ENCODE assay signal across 10 mouse cellular contexts in genomic region chr16:29977711-29978110, GRCm38 (mm10).
DNase-seq lines count a peak whose midpoint lies in the region; ATAC-seq lines count a peak whose summit lies in the region.
"Had no signal": no experiment of that assay in that cellular context is flagged by ENCODE, and none has a peak within 500 bp of the region (broad histone marks: within the 10 kb centered on the region; RNA-seq: fewer than 3 reads in every experiment).

No protein-coding gene starts in this region.

- no peak overlapping the region for H3K27ac ChIP-seq in heart, embryonic 16.5 days (ENCODE audit: low read length)
- H3K27ac ChIP-seq in forebrain, embryonic 13.5 days = no peak overlapping the region
- H3K27ac ChIP-seq in midbrain, embryonic 11.5 days (ENCODE audit: low read depth, low read length) = no peak overlapping the region
- H3K27ac ChIP-seq: liver, embryonic 15.5 days had no signal

- no peaks in the 10 kb centered on the region for H3K4me1 ChIP-seq in heart, embryonic 16.5 days (ENCODE audit: control insufficient read depth, insufficient read depth, low read length)
- H3K4me1 ChIP-seq in forebrain, embryonic 13.5 days = 0 out of 2 replicates have a peak, but pooled peaks cover 6% of the 10 kb centered on the region
- H3K4me1 ChIP-seq in midbrain, embryonic 11.5 days (ENCODE audit: control insufficient read depth, insufficient read depth, low read length) = peaks cover under 1% of the 10 kb centered on the region; the same call in 1 of the 2 replicates

- WGBS in heart, embryonic 16.5 days = 60% methylated on average over 8 of the region's 8 CpGs
- WGBS in forebrain, embryonic 13.5 days = 60% methylated on average over 8 of the region's 8 CpGs
- WGBS in midbrain, embryonic 11.5 days = 69% methylated on average over 8 of the region's 8 CpGs

- DNase-seq in heart, postnatal 10 days = no peak
- DNase-seq in 416B (ENCODE audit: low read depth) = peak; percentile 8
- DNase-seq in kidney, postnatal 36 days = no peak
- no peak for DNase-seq in midbrain, embryonic 11.5 days (ENCODE audit: low spot score, missing footprints)
- DNase-seq: kidney, adult 2 months had no signal

- H3K9ac ChIP-seq in heart, embryonic 16.5 days (ENCODE audit: low read length) = no peak overlapping the region
- H3K9ac ChIP-seq in forebrain, embryonic 13.5 days = no peak overlapping the region
- no peak overlapping the region; the same call in 1 of the 2 replicates for H3K9ac ChIP-seq in midbrain, embryonic 11.5 days (ENCODE audit: low read length)
- H3K9ac ChIP-seq: liver, embryonic 15.5 days had no signal

- no peak overlapping the region for H3K4me2 ChIP-seq in heart, embryonic 16.5 days (ENCODE audit: low read depth, low read length)
- H3K4me2 ChIP-seq in forebrain, embryonic 13.5 days = no peak overlapping the region
- no peak overlapping the region for H3K4me2 ChIP-seq in midbrain, embryonic 11.5 days
- H3K4me2 ChIP-seq: liver, embryonic 15.5 days had no signal

- H3K9me3 ChIP-seq in heart, embryonic 16.5 days (replicated peaks; ENCODE audit: control insufficient read depth, low read length) = no peaks in the 10 kb centered on the region
- H3K9me3 ChIP-seq in forebrain, embryonic 13.5 days (replicated peaks) = no peaks in the 10 kb centered on the region
- H3K9me3 ChIP-seq in midbrain, embryonic 11.5 days (ENCODE audit: control insufficient read depth, low read length) = no peaks in the 10 kb centered on the region
- H3K9me3 ChIP-seq: liver, embryonic 15.5 days had no signal

- ATAC-seq in heart, embryonic 16.5 days (replicated peaks; ENCODE audit: extremely low read depth, insufficient read depth, low FRiP score) = 0 out of 2 replicates have a peak, but pooled peaks have one; percentile 30
- peak; percentile 18; the same call in 1 of the 2 replicates for ATAC-seq in granulocyte monocyte progenitor cell, adult 5-6 weeks (replicated peaks; ENCODE audit: poor library complexity, severe bottlenecking)
- peak; percentile 59 for ATAC-seq in megakaryocyte, adult 5-6 weeks (ENCODE audit: poor library complexity, severe bottlenecking)
- ATAC-seq in forebrain, embryonic 13.5 days = no peak
- ATAC-seq in midbrain, embryonic 11.5 days (ENCODE audit: low FRiP score) = no peak

- 0 out of 2 replicates have a peak, but pooled peaks cover 2% of the 10 kb centered on the region for H3K27me3 ChIP-seq in heart, embryonic 16.5 days (ENCODE audit: control insufficient read depth, insufficient read depth, low read length)
- H3K27me3 ChIP-seq in forebrain, embryonic 13.5 days = no peaks in the 10 kb centered on the region
- no peaks in the 10 kb centered on the region for H3K27me3 ChIP-seq in midbrain, embryonic 11.5 days (ENCODE audit: control insufficient read depth, insufficient read depth, low read length)
- H3K27me3 ChIP-seq: liver, embryonic 15.5 days had no signal

- H3K4me3 ChIP-seq in heart, embryonic 16.5 days (ENCODE audit: low read length) = no peak overlapping the region
- H3K4me3 ChIP-seq in forebrain, embryonic 13.5 days = no peak overlapping the region
- no peak overlapping the region for H3K4me3 ChIP-seq in midbrain, embryonic 11.5 days (ENCODE audit: low read depth, low read length)
- H3K4me3 ChIP-seq: liver, embryonic 15.5 days had no signal

- no peaks in the 10 kb centered on the region for H3K36me3 ChIP-seq in heart, embryonic 16.5 days (ENCODE audit: control insufficient read depth, insufficient read depth)
- no peaks in the 10 kb centered on the region for H3K36me3 ChIP-seq in forebrain, embryonic 13.5 days (ENCODE audit: poor library complexity, severe bottlenecking)
- no peaks in the 10 kb centered on the region for H3K36me3 ChIP-seq in midbrain, embryonic 11.5 days (ENCODE audit: control insufficient read depth, insufficient read depth, low read length)
- H3K36me3 ChIP-seq: liver, embryonic 15.5 days had no signal

- intact Hi-C loops in heart, postnatal 10 days (cut with DNase I) = no loop called here

Comparison
In these comparisons a context has a peak if more than half of its experiments do, and no peak if none do; other contexts are left out.
1. ATAC-seq: peak in heart, embryonic 16.5 days (single experiment), granulocyte monocyte progenitor cell, adult 5-6 weeks (single experiment) and megakaryocyte, adult 5-6 weeks (single experiment); none in forebrain, embryonic 13.5 days (single experiment) and midbrain, embryonic 11.5 days (single experiment).